Mouse (Mus musculus) forebrain, postnatal 0 days (tissue): Measurements from ENCODE around the gene Cpm. TPM values are rescaled to one million over a fixed set of nuclear protein-coding genes. Genes with fewer than 3 reads are reported as not detected.

Source experiments
- ATAC-seq: fragments of 200-750 bp; cut with Nextera tagmentation; 2 replicates; pipeline ENCODE4 v1.8.0; 2017; ENCODE audit warnings: mild to moderate bottlenecking, moderate library complexity
- DNase-seq: peaks from one replicate; pipeline ENCODE4 v3.0.0-alpha.2; 2015
- H3K27ac ChIP-seq: fragments of 300-500 bp; sonication (generic); 2 replicates; pipeline ENCODE4 v1.5.1; 2014; ENCODE audit warnings: low read depth, mild to moderate bottlenecking, antibody characterized with exemption, low read length, moderate library complexity, mixed read lengths
- H3K27me3 ChIP-seq: fragments of 300-500 bp; sonication (generic); 2 replicates; pipeline ENCODE4 v1.6.1; 2014; ENCODE audit warnings: mild to moderate bottlenecking, low read length, mixed read lengths; ENCODE audit not compliant: insufficient read depth
- H3K36me3 ChIP-seq: fragments of 300-500 bp; sonication (generic); 2 replicates; pipeline ENCODE4 v1.6.1; 2014; ENCODE audit warnings: mild to moderate bottlenecking, moderate library complexity; ENCODE audit not compliant: insufficient read depth
- H3K4me1 ChIP-seq: fragments of 300-500 bp; sonication (generic); 2 replicates; pipeline ENCODE4 v1.6.1; 2014; ENCODE audit warnings: antibody characterized with exemption; ENCODE audit not compliant: insufficient read depth
- H3K4me2 ChIP-seq: fragments of 300-500 bp; sonication (generic); 2 replicates; pipeline ENCODE4 v1.6.1; 2014; ENCODE audit warnings: low read depth, mild to moderate bottlenecking, moderate library complexity
- H3K4me3 ChIP-seq: fragments of 300-500 bp; sonication (generic); 2 replicates; pipeline ENCODE4 v1.5.1; 2014; ENCODE audit warnings: low read depth, low read length, mixed read lengths
- H3K9ac ChIP-seq: fragments of 300-500 bp; sonication (generic); 2 replicates; pipeline ENCODE4 v1.6.1; 2014; ENCODE audit warnings: mild to moderate bottlenecking
- H3K9me3 ChIP-seq: fragments of 300-500 bp; sonication (generic); 2 replicates; pipeline ENCODE4 v1.6.1; 2016; ENCODE audit warnings: low read length
- CTCF ChIP-seq: sonication (generic); IDR thresholded peaks from 2 replicates; pipeline ENCODE4 v1.5.1; 2016; ENCODE audit warnings: antibody characterized with exemption, control low read depth, low read depth
- WGBS: fragments of 180-500 bp; shearing (Covaris S2); extraction: QIAGEN DNeasy Blood & Tissue Kit; methylation state at CpG from one replicate; pipeline ENCODE4 v1.1.7; 2014; 5-methylcytosine and 5-hydroxymethylcytosine counted together
- polyA plus RNA-seq: library from polyadenylated mRNA; unstranded; fragments of >200 nt; fragmentation: Nextera tagmentation; extraction: Ambion mirVana; gene quantifications from 2 replicates; pipeline ENCODE4 v1.2.1, GENCODE M21; 2015
- total RNA-seq: library from RNA; depleted of rRNA; stranded (reverse); fragments of >200 nt; gene quantifications from 2 replicates; pipeline ENCODE4 v1.2.3, GENCODE M21; 2014

The Cpm gene
- total and polyA plus RNA-seq, 2 experiments from 2014 or later = 3.4 to 7.5 TPM

DNA sequence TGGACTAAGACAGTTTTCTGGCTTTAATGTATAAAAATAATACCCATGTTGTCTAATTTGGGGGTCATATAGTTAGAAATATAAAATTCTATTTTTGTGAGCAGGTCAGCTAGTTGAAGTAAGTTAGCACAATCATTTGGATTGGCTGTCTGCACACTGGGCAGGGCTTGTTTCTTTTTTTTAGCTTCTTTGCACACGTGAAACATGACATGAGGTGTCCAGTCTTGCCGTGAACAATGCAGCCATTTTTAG is 60.7 kb downstream of the Cpm start:
- peaks cover 46% of the 10 kb centered on the region for H3K36me3 ChIP-seq
- no peak for DNase-seq
- H3K27me3 ChIP-seq = no peaks in the 10 kb centered on the region
- no peak for ATAC-seq
- no peak overlapping the region for H3K27ac ChIP-seq
- WGBS = 87% methylated on average over 2 of the region's 2 CpGs
- H3K9ac ChIP-seq = no peak overlapping the region
- no peak overlapping the region for H3K4me2 ChIP-seq
- H3K4me1 ChIP-seq = no peaks in the 10 kb centered on the region
- no peak overlapping the region for H3K4me3 ChIP-seq
- TF ChIP-seq CTCF = no peak
- H3K9me3 ChIP-seq = no peaks in the 10 kb centered on the region

DNA sequence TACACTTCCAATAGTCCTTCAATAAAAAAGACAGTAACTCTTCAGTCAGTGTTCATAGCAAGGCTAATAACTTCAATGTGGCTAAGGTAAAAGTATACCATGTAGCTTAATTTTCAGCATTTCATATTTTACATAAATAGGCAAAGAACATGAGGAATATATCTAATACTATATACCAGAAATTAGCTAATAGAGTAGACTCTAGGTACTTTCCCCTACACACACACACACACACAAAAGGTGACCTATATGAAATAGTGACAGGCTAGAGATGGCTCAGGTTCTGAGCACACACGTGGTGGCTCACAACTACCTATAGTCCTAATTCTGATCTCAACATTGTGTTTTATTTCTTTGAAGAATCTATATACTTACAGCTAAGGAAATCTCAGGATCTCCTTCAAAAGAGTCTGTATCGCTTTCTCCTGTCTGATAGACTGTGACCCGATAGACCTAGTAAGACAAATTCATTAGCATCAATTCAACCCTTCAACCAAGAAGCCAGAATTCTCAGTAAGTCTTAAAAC is 61.5 kb downstream of the Cpm start:
- DNase-seq (no peak), ATAC-seq (no peak)

DNA sequence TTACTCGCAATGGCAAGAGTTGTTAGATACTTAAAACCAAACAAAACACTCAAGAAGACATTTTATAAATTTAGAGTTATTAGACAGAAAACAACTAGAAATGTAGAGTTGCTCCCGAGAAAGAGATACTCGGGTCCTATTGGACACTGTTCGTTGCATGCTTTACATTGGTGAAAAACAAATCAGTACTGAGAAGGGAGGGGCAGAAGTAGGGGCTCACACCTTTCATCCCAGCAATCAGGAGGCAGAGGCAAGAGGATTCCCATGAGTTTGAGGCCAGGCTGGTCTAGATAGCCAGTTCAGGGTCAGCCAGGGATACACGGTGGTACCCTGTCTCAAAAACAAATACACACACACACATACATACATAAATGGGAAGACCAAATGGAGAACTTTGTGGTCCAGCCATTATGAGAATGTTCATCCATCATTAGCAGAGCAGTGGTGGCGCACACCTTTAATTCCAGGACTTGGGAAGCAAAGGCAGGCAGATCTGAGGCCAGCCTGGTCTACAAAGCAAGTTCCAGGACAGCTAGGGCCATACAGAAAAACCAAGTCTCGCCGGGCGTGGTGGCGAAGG is 62.2 kb downstream of the Cpm start:
- no peak overlapping the region for H3K9ac ChIP-seq
- H3K36me3 ChIP-seq = peaks cover 59% of the 10 kb centered on the region
- H3K27me3 ChIP-seq = no peaks in the 10 kb centered on the region
- no peak for TF ChIP-seq CTCF
- H3K4me2 ChIP-seq = no peak overlapping the region
- no peak overlapping the region for H3K4me3 ChIP-seq
- H3K4me1 ChIP-seq = no peaks in the 10 kb centered on the region
- no peak overlapping the region for H3K27ac ChIP-seq
- ATAC-seq (no peak), DNase-seq (no peak)
- 96% methylated on average over 10 of the region's 10 CpGs for WGBS
- no peaks in the 10 kb centered on the region for H3K9me3 ChIP-seq

More for the DNA sequence above, 61.5 kb downstream of the Cpm start:
- H3K4me2 ChIP-seq = no peak overlapping the region
- no peak for TF ChIP-seq CTCF
- H3K27me3 ChIP-seq = no peaks in the 10 kb centered on the region
- H3K4me3 ChIP-seq = no peak overlapping the region
- no peaks in the 10 kb centered on the region for H3K4me1 ChIP-seq
- H3K9me3 ChIP-seq = no peaks in the 10 kb centered on the region
- WGBS = 95% methylated on average over 3 of the region's 3 CpGs
- peaks cover 54% of the 10 kb centered on the region for H3K36me3 ChIP-seq
- no peak overlapping the region for H3K9ac ChIP-seq
- H3K27ac ChIP-seq = no peak overlapping the region

DNA sequence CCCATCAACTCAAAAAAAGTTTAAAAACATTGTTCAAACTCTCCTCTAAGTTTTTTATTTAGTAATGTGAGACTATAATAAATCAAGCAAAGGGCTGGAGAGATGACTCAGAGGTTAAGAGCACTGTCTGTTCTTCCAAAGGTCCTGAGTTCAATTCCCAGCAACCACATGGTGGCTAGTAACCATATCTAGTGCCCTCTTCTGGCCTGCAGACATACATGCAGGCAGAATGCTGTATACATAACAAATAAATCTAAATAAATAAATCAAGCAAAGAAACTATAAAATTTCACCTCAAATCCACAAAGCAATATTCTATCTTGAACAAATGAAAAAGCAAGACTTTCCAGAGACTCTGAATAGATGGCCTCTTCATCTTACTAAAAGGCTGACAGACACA is 62.9 kb downstream of the Cpm start:
- H3K4me2 ChIP-seq = no peak overlapping the region
- H3K4me3 ChIP-seq = no peak overlapping the region
- no peak for DNase-seq
- ATAC-seq = no peak
- TF ChIP-seq CTCF = peak; percentile 36; the same call in 1 of the 2 replicates
- H3K9me3 ChIP-seq = no peaks in the 10 kb centered on the region
- H3K36me3 ChIP-seq = peaks cover 66% of the 10 kb centered on the region
- no peaks in the 10 kb centered on the region for H3K27me3 ChIP-seq
- H3K27ac ChIP-seq = no peak overlapping the region
- no peak overlapping the region for H3K9ac ChIP-seq
- H3K4me1 ChIP-seq = no peaks in the 10 kb centered on the region

DNA sequence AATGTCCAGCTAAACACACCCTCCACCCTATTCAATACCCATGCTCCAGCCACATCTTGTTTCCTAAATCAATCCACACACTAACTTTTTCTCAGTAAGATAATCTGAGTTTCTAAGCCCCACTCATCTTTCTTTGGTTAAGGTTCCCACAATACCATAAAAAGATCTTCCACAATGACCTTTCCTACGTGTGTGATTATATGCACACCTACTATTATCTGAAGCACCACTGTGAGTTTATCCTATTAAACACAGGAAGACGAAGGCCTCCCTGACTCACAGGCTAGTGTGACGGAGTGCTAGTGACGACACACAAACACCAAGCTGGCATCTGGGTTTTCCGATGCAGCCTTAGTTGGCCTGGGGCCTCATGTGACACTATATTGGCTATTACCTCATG is 63.7 kb downstream of the Cpm start:
- TF ChIP-seq CTCF = no peak
- no peak overlapping the region for H3K4me3 ChIP-seq
- H3K9ac ChIP-seq = no peak overlapping the region
- no peak overlapping the region for H3K4me2 ChIP-seq
- no peaks in the 10 kb centered on the region for H3K27me3 ChIP-seq
- H3K36me3 ChIP-seq = peaks cover 70% of the 10 kb centered on the region
- ATAC-seq = no peak
- 95% methylated on average over 5 of the region's 5 CpGs for WGBS
- H3K4me1 ChIP-seq = no peaks in the 10 kb centered on the region
- no peak for DNase-seq
- no peak overlapping the region for H3K27ac ChIP-seq
- no peaks in the 10 kb centered on the region for H3K9me3 ChIP-seq

DNA sequence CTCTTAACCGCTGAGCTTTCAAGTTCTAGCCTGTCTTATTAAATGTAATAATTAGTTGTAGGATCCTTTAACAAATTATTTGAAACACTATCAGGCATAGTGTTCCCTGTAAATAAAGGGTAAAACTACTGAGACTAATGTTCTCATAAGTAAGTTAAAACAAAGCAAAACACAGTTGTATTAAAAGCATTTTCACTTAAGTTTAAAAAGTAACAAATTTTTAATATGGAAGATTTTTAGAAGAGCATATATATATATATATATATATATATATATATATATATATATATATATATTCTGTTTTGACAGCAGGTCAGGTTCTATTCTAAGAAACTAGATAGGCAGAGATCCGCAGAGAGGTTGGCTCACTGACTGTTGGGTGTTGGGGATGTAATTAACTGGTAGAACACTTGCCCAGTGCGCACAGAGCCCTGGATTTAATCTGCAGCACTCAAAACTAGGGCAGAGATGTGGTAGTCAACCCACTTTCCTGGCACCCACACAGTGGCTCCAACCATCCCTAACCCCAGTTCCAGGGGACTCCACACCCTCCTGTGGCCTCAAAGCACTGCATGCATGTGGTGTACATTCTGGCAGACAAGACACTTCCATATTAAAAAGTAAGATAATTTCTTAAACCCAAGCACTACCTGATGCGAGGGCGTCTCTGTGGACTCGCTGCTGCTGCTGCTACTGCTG is 65.1 kb downstream of the Cpm start:
- no peak for TF ChIP-seq CTCF

DNA sequence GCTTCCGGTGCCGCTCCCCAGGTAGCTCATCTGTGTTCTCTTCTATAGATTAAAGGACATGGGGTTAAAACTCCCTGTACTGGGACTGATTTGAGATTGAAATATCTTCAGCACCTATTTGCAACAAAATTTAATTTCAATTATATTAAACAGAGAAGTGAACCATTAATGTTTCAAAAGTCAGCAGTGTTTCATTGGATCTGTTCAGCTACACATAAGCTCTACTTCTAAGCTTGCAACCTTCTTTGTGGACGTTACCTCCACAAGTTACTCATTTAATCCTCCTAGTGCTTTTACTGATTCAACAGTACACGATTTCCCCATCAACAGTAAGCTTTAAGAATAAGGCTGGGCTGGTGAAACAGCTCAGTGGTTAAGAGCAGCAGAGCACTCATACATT is 65.7 kb downstream of the Cpm start:
- H3K27ac ChIP-seq = no peak overlapping the region
- no peak overlapping the region for H3K4me2 ChIP-seq
- 95% methylated on average over 4 of the region's 4 CpGs for WGBS
- H3K36me3 ChIP-seq = peaks cover 74% of the 10 kb centered on the region
- H3K9ac ChIP-seq = no peak overlapping the region
- H3K4me3 ChIP-seq = no peak overlapping the region
- ATAC-seq (no peak), DNase-seq (no peak)
- no peaks in the 10 kb centered on the region for H3K27me3 ChIP-seq
- H3K9me3 ChIP-seq = no peaks in the 10 kb centered on the region
- no peak for TF ChIP-seq CTCF
- no peaks in the 10 kb centered on the region for H3K4me1 ChIP-seq

More for the DNA sequence above, 65.1 kb downstream of the Cpm start:
- ATAC-seq (no peak), DNase-seq (no peak)
- Histone ChIP-seq H3K9me3 (no peaks in the 10 kb centered on the region), H3K27me3 (no peaks in the 10 kb centered on the region), H3K36me3 (peaks cover 71% of the 10 kb centered on the region), H3K4me3 (no peak overlapping the region), H3K4me2 (no peak overlapping the region), H3K4me1 (no peaks in the 10 kb centered on the region), H3K27ac (no peak overlapping the region), H3K9ac (no peak overlapping the region)
- WGBS = 96% methylated on average over 6 of the region's 6 CpGs
